Mouse (Mus musculus) megakaryocyte, embryonic 14.5 days (primary cell): ENCODE results near the gene 9930104L06Rik.
"Not testable (repeated sequence)": the region's sequence is repeated elsewhere in the genome, so short reads cannot be mapped to it uniquely, and the experiment has no call there.

Experiments
- FLI1 ChIP-seq: IDR thresholded peaks from 2 replicates; pipeline ENCODE4 v1.6.1; 2012; ENCODE audit warnings: low read length, inconsistent platforms, mixed read lengths
- GATA1 ChIP-seq: IDR thresholded peaks from 3 replicates; pipeline ENCODE4 v1.6.1; 2012; ENCODE audit warnings: mixed read lengths, low read length, inconsistent platforms, borderline replicate concordance

GRCm38 (mm10) chr4:124939211-124939610 lies 2.4 kb downstream of the 9930104L06Rik start, which contains the start of gene Cdca8:
- TF ChIP-seq GATA1, FLI1: not testable (repeated sequence)
